Mouse (Mus musculus) urinary bladder, postnatal 25 days (tissue): ENCODE results near the gene Sorl1.

ENCODE experiments used
- DNase-seq: peaks from one replicate; pipeline ENCODE4 v3.0.0; 2022; ENCODE audit warnings: low spot score

The Sorl1 gene

DNA sequence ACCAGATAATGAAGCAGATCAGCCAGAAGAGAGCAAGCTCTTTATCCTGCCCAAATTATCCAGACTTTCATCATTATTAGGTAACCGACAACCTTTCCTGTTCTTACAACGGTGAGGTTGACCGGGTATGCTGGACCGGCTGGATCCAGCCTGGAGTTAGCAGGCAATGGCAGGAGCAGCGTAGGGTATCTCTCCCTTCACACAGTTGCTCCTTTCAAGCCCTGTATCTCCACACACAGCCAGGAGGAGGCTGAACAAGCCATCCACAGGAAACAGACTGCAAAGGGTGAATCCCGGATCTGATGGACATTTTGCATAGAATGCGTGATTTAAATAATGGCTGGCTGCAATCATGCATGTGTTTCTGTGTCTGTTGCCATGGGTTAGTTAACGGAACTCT is 208.5 kb downstream of the Sorl1 start:
- DNase-seq, result no peak
